In genomic region chr11:7230000-7230399, GRCm38 (mm10) we compare ENCODE assay signal across 28 mouse cellular contexts. TPM values are rescaled to one million over a fixed set of nuclear protein-coding genes. Genes with fewer than 3 reads are reported as not detected.
DNase-seq lines count a peak whose midpoint lies in the region; ATAC-seq and TF ChIP-seq lines count a peak whose summit lies in the region.
"Had no signal": no experiment of that assay in that cellular context is flagged by ENCODE, and none has a peak within 500 bp of the region (broad histone marks: within the 10 kb centered on the region; RNA-seq: fewer than 3 reads in every experiment).

No protein-coding gene starts in this region.

- H3K9ac ChIP-seq in intestine, embryonic 15.5 days, result no peak overlapping the region
- H3K9ac ChIP-seq: embryonic facial prominence, embryonic 12.5 days; forebrain, embryonic 12.5 days; hindbrain, embryonic 15.5 days; limb, embryonic 13.5 days; liver, embryonic 13.5 days; midbrain, embryonic 15.5 days; neural tube, embryonic 12.5 days; stomach, embryonic 15.5 days had no signal

- TF ChIP-seq CTCF in kidney, adult 2 months (conservative IDR thresholded peaks at IDR 0.05; ENCODE audit: insufficient read depth, insufficient read length, low read depth, low read length), result no peak

- H3K4me2 ChIP-seq in intestine, embryonic 15.5 days (replicated peaks), result no peak overlapping the region
- H3K4me2 ChIP-seq: embryonic facial prominence, embryonic 12.5 days; forebrain, embryonic 12.5 days; hindbrain, embryonic 15.5 days; limb, embryonic 13.5 days; liver, embryonic 13.5 days; midbrain, embryonic 15.5 days; neural tube, embryonic 12.5 days; stomach, embryonic 15.5 days had no signal

- H3K4me3 ChIP-seq in kidney, adult 2 months (ENCODE audit: insufficient read depth, low read depth, low read length), result no peak overlapping the region
- H3K4me3 ChIP-seq in intestine, embryonic 15.5 days (replicated peaks), result no peak overlapping the region
- H3K4me3 ChIP-seq: embryonic facial prominence, embryonic 12.5 days; forebrain, embryonic 12.5 days; hindbrain, embryonic 15.5 days; limb, embryonic 13.5 days; liver, embryonic 13.5 days; midbrain, embryonic 15.5 days; neural tube, embryonic 12.5 days; stomach, embryonic 15.5 days had no signal

- no peaks in the 10 kb centered on the region; the same call in 1 of the 2 replicates for H3K4me1 ChIP-seq in kidney, adult 2 months (ENCODE audit: control insufficient read depth, insufficient read depth, low read length)
- H3K4me1 ChIP-seq in intestine, embryonic 15.5 days (replicated peaks), result no peaks in the 10 kb centered on the region
- H3K4me1 ChIP-seq: forebrain, embryonic 12.5 days; hindbrain, embryonic 15.5 days; liver, embryonic 13.5 days; midbrain, embryonic 15.5 days; neural tube, embryonic 12.5 days; stomach, embryonic 15.5 days had no signal

- TF ChIP-seq POLR2A in kidney, adult 2 months (IDR thresholded peaks at IDR 0.05; ENCODE audit: low read depth, low read length), result no peak

- H3K36me3 ChIP-seq in kidney, adult 2 months (ENCODE audit: control insufficient read depth, insufficient read depth, low read length), result no peaks in the 10 kb centered on the region
- no peaks in the 10 kb centered on the region for H3K36me3 ChIP-seq in intestine, embryonic 15.5 days
- H3K36me3 ChIP-seq: embryonic facial prominence, embryonic 12.5 days; forebrain, embryonic 12.5 days; hindbrain, embryonic 15.5 days; limb, embryonic 13.5 days; liver, embryonic 13.5 days; midbrain, embryonic 15.5 days; neural tube, embryonic 12.5 days; stomach, embryonic 15.5 days had no signal

- DNase-seq in adrenal gland, postnatal 10 days, result peak; percentile 41
- no peak for DNase-seq in adrenal gland, adult 2 months
- peak; percentile 81 for DNase-seq in kidney, adult 2 months
- no peak for DNase-seq in kidney, postnatal 10 days
- peak; percentile 61 to 80 for DNase-seq in kidney, adult 8-10 months
- DNase-seq in kidney, postnatal 36 days, result peak; percentile 67 to 76
- DNase-seq in gastrocnemius, postnatal 4 days (ENCODE audit: low spot score in 2 of 2), result no peak
- DNase-seq: cerebellum, adult 11-12 months; cerebellum, postnatal 10 days; gastrocnemius, postnatal 25 days; liver, embryonic 13.5 days had no signal

- no peaks in the 10 kb centered on the region for H3K27me3 ChIP-seq in kidney, adult 2 months (replicated peaks; ENCODE audit: control insufficient read depth, insufficient read depth, low read length)
- H3K27me3 ChIP-seq in intestine, embryonic 15.5 days (replicated peaks), result no peaks in the 10 kb centered on the region
- H3K27me3 ChIP-seq: embryonic facial prominence, embryonic 12.5 days; forebrain, embryonic 12.5 days; hindbrain, embryonic 15.5 days; limb, embryonic 13.5 days; liver, embryonic 13.5 days; midbrain, embryonic 15.5 days; neural tube, embryonic 12.5 days; stomach, embryonic 15.5 days had no signal

- 40% methylated on average over 4 of the region's 4 CpGs for WGBS in kidney, adult 2 months
- WGBS in intestine, embryonic 15.5 days, result 39% methylated on average over 4 of the region's 4 CpGs

- ATAC-seq in intestine, embryonic 15.5 days, result no peak
- ATAC-seq: midbrain, embryonic 15.5 days had no signal

- no peak overlapping the region for H3K27ac ChIP-seq in kidney, adult 2 months (ENCODE audit: insufficient read depth, low read depth, low read length)
- H3K27ac ChIP-seq in intestine, embryonic 15.5 days, result no peak overlapping the region
- H3K27ac ChIP-seq: embryonic facial prominence, embryonic 12.5 days; forebrain, embryonic 12.5 days; hindbrain, embryonic 15.5 days; limb, embryonic 13.5 days; liver, embryonic 13.5 days; macrophage; midbrain, embryonic 15.5 days; neural tube, embryonic 12.5 days; stomach, embryonic 15.5 days had no signal

- no peaks in the 10 kb centered on the region for H3K9me3 ChIP-seq in intestine, embryonic 15.5 days
- H3K9me3 ChIP-seq: embryonic facial prominence, embryonic 12.5 days; forebrain, embryonic 12.5 days; hindbrain, embryonic 15.5 days; limb, embryonic 13.5 days; liver, embryonic 13.5 days; midbrain, embryonic 15.5 days; neural tube, embryonic 12.5 days; stomach, embryonic 15.5 days had no signal

RNA-seq across cellular contexts. Expression of gene Igfbp3, which starts 16.3 kb away (rescaled TPM):
- 10 to 100 TPM; 51.9 to 77.2 TPM for total RNA-seq in adrenal gland, postnatal 10 days (2021)
- total RNA-seq in adrenal gland, adult 2 months (2021), result 10 to 100 TPM; 55.1 to 85.9 TPM
- 197 and 237 TPM in 2 replicates for polyA plus RNA-seq in adrenal gland, adult 2 months (2012; rRNA removed)
- polyA plus RNA-seq in kidney, adult 2 months (2012; rRNA removed), result 300 and 359 TPM in 2 replicates
- 41.4 and 46.0 TPM in 2 replicates for polyA plus RNA-seq in intestine, embryonic 15.5 days (2015; fragmentation: Nextera tagmentation; extraction: Ambion mirVana)
- 100 to 1,000 TPM; 149 to 168 TPM for total RNA-seq in gastrocnemius, postnatal 4 days (2021)
- total RNA-seq: hematopoietic stem cell, adult 5-6 weeks had no signal
- polyA plus RNA-seq: macrophage had no signal

RNA-seq across cellular contexts. Expression of gene Igfbp1, which starts 32.4 kb away (rescaled TPM):
- total RNA-seq in adrenal gland, postnatal 10 days (2021), result 100 to 1,000 TPM; 133 to 360 TPM
- total RNA-seq in adrenal gland, adult 2 months (2021), result under 1 TPM in 1 of 2 experiments, not detected in 1; 0.43 TPM
- polyA plus RNA-seq in adrenal gland, adult 2 months (2012; rRNA removed), result 0.15 TPM in 1 of 2 replicates, not detected in the other
- 28.0 and 37.5 TPM in 2 replicates for polyA plus RNA-seq in kidney, adult 2 months (2012; rRNA removed)
- 3.2 and 9.4 TPM in 2 replicates for polyA plus RNA-seq in intestine, embryonic 15.5 days (2015; fragmentation: Nextera tagmentation; extraction: Ambion mirVana)
- 1 to 10 TPM in 1 of 2 experiments, under 1 TPM in 1; 0.29 to 2.8 TPM for total RNA-seq in gastrocnemius, postnatal 4 days (2021)
- total RNA-seq: gastrocnemius, postnatal 25 days; hematopoietic stem cell, adult 5-6 weeks; layer of hippocampus, adult 18-20 months; layer of hippocampus, postnatal 14 days; left cerebral cortex, adult 8-10 months had no signal
- polyA plus RNA-seq: forebrain, embryonic 12.5 days; macrophage; midbrain, embryonic 15.5 days; urinary bladder, adult 2 months had no signal

RNA-seq across cellular contexts. Expression of gene Gm11985, which starts 41.6 kb away (rescaled TPM):
- total RNA-seq in adrenal gland, postnatal 10 days (2021), result not detected
- total RNA-seq in adrenal gland, adult 2 months (2021), result not detected
- not detected in 2 replicates for polyA plus RNA-seq in adrenal gland, adult 2 months (2012; rRNA removed)
- polyA plus RNA-seq in kidney, adult 2 months (2012; rRNA removed), result not detected in 2 replicates
- polyA plus RNA-seq in intestine, embryonic 15.5 days (2015; fragmentation: Nextera tagmentation; extraction: Ambion mirVana), result not detected in 2 replicates
- not detected for total RNA-seq in gastrocnemius, postnatal 4 days (2021)
- total RNA-seq: gastrocnemius, postnatal 25 days; hematopoietic stem cell, adult 5-6 weeks; layer of hippocampus, adult 18-20 months; layer of hippocampus, postnatal 14 days; left cerebral cortex, adult 8-10 months had no signal
- polyA plus RNA-seq: cortical plate, adult 2 months; embryonic facial prominence, embryonic 12.5 days; forebrain, embryonic 12.5 days; heart, embryonic 16.5 days; intestine, embryonic 14.5 days; liver, embryonic 13.5 days; macrophage; midbrain, embryonic 15.5 days; neural tube, embryonic 12.5 days; stomach, embryonic 15.5 days; urinary bladder, adult 2 months had no signal

Comparison
In these comparisons a context has a peak if more than half of its experiments do, and no peak if none do; other contexts are left out.
1. DNase-seq: peak in adrenal gland, postnatal 10 days (single experiment), kidney, adult 2 months (single experiment), kidney, adult 8-10 months (2 of 2) and kidney, postnatal 36 days (2 of 2); none in adrenal gland, adult 2 months (single experiment), kidney, postnatal 10 days (single experiment) and gastrocnemius, postnatal 4 days (0 of 2).
2. RNA of gene Igfbp1, which starts 32.4 kb away (total RNA-seq): 133 to 360 TPM in adrenal gland, postnatal 10 days; 0.29 to 2.8 TPM in gastrocnemius, postnatal 4 days and 0.43 TPM in adrenal gland, adult 2 months; every median in the first group is over 10 times any median in the second.